Mouse (Mus musculus) right cerebral cortex, postnatal 14 days (tissue): ENCODE data around the gene Pecam1.
"Not testable (repeated sequence)": the region's sequence is repeated elsewhere in the genome, so short reads cannot be mapped to it uniquely, and the experiment has no call there.

Experiments used
- DNase-seq: peaks from one replicate; pipeline ENCODE4 v3.0.0; 2022

The Pecam1 gene

DNA sequence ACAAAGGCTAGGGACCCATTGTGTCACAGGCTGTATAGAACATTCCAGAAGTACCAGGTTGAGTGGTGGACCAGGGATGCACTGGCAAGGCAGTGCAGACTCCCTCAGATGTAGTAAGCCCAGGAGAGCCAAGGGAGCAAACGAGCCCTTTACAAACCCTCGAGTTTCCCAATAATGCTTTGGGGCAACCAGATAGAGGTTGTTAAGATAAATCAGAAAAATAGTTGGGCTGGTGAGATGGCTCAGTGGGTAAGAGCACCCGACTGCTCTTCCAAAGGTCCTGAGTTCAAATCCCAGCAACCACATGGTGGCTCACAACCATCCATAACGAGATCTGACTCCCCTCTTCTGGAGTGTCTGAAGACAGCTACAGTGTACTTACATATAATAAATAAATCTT is 131.7 kb downstream of the Pecam1 start:
- not testable (repeated sequence) for DNase-seq

DNA sequence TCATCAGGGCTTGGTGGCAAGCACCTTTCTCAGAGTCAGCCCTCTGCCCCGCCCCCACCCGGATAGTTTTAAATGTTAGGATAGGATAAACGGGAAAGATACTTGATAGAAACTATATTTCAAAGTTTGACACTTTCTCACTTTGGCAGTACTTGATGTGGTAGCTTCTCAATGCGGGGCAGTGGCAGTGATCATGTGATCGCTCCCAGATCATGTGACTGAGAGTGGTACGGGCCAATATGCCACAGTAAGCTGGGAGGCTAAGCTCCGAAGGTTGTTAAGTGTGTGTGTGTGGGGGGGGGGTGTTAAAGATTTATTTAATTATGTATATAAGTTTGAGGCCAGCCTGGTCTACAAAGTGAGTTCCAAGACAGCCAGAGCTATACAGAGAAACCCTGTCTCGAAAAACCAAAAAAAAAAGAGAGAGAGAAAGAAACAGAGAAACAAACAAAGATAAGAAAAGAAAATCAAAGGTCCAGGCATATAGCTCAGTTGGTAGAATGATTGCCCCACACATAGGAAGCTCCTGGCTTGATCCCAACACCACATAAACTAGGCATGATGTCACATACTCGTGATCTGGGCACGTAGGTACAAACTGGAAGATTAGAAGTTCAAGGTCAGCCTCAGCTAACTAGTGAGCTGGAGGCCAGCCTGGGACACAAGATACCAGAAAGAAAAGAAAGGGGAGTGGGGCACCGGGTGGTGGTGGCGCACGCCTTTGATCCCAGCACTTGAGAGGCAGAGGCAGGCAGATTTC is 132.4 kb downstream of the Pecam1 start:
- no peak for DNase-seq

DNA sequence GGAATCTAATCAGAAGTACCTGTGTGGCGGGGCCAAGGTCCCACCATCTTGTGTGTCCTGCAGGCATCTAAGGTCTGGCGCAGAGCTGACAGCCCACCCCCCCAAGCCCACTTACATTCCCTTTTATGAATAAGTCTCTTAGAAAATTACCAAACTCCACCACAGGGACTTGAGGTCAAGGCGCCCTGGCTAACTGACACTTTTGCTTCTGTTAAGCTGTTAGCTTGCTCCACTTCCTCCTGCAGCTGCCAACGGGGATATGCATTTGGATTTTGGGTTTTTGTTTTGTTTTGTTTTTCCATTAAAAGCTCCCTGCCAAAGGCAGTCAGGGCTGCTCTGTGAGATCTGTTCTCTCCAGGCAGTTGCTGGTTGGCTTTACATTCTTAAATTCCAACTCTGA is 134.9 kb downstream of the Pecam1 start:
- no peak for DNase-seq

DNA sequence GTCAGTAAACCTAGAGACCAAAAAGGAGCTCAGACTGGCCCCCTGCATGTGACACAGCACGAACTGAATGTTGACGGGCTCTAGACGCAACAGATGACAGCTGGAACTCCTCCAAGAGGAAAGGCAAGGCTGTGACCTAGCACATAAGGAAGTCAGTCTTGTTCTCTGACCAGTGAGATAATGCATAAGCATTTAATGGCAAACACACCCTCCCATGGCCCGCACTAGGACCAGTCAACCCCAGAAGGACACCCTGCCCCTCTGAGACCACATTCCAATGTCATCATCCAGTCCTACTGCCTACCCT is 136.1 kb downstream of the Pecam1 start:
- no peak for DNase-seq

DNA sequence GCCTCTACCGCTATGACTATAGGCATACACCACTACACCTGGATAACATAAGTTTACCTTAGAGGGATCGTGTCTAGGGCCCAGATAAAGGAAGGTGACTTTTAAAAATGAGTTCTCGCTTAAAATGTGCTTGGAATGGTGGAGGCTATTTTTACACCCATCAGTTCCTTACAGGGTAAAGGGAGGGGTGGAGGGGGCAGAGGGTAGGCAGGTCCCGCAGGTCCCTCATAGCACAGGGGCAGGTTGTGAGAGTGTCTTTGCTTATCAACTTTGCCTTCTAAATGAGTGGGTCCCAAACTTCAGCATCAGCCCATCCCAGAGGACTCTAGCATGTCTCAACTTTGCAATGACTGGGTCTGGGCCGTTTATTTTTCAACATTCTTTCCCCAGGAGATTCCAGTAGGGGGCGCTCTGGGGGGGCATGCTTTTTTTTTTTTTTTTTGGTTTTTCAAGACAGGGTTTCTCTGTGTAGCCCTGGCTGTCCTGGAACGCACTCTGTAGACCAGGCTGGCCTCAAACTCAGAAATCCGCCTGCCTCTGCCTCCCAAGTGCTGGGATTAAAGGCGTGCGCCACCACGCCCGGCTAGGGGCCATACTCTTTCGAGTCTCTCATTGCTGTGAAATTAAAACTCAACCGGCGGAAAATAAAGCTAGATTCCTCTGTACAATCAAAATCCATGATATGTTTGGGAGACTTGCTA is 136.6 kb downstream of the Pecam1 start:
- no peak for DNase-seq

DNA sequence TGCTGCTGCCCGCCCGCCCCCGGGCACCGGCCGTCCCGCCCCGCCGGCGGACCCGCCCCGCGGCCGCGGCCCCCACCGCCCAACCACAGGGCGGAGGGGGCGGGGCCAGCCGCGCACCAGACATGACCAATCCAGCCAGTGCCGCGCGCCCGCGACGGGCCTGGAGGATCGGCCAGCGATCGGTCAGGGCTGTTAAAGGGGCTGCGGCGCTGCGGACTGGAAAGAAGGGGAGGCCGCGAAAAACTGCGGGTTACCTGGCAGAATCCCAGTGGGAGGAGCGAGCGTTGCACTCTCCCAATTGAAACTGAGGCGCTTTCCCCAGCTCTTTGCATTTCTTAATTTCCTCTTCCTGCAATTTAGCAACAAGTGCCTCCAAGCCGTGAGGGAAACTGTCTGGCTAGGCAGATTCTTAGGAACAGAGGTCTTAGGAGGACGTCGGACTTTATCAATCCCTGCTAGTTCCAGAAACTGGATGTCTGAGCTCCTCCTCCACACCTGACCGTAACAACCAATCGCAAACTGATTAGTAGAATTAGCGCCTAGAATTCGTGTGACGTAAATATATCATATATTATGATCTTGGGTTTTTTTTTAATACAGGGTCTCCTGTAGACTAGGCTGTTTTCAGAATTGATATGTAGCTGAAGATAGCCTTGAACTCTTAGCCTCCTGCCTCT is 137.3 kb downstream of the Pecam1 start, which contains the start of gene Tex2:
TSS of gene Tex2 (minus strand) at position 463 of the 677 bp plus-strand sequence.
- peak; percentile 98 for DNase-seq

DNA sequence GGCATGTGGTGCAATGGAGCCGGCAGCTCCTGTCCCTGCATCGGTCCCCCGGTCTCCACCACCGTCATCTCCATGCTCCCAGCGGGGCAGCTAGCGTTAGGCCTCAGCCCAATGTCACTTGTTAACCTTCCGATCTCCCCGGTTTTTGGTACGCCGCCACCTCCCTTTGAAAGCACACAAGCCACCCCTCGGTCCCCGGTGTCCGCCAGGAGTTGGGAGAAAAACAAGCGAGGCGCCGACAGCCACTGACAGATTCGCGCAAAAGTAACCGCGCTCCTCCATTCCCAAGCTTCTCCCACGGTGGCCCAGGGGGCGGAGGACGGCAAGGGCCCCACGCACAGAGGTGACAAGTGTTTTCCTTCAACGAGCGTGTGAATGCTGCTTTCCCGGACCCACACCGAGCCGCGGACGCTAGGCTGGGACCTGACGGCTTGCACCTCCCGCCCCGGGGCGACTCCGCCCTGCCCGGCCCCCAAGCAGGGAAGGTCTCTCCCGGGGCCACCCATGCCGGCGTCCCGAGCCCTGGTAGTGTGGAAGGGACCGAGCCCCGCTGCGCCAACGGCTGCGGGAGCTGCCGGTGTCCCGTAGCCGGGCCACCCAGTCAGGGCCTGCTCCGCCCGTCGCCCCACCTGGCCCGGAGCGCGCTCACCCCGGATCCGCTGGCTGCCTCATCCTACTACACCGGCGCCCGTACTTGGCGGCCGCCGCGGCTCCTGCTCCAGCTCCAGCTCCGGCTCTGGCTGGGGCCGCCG is 138.0 kb downstream of the Pecam1 start:
- DNase-seq: peak; percentile 38

DNA sequence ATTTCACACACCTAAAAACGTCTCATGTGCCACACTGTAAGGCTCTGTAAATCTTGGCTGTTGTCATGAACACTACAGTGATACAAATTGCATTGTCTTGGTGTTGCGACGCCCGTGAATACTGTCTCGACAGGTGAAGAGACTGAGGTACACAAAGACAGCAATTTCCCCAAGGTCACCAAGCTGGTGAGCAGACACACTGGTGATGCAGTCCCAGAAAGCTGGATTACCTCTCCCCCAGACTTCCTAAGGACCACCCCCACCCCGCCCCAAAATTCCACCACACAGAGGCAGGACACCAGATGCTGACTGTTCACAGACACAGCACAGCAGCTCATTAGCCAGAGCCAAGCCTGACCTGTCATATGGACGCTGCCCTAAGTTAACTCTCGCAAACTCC is 140.7 kb downstream of the Pecam1 start:
- DNase-seq: no peak

DNA sequence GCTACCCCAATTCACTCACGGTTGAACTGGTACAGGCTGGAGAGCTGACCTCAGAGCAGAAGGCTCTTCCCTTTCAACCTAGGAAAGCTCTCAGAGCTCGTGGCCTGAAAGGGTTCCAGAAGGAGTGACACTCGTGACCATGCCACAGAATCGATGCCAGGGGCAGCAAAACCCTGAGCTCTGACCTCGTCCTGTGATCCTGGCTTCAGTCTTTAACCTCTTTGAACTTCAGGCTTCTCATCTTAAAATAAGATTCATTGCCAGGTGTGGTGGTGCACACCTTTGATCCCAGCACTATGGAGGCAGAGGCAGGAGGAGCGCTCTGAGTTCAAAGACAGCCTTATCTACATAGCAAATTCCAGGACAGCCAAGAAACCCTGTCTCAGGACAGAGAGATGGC is 143.1 kb downstream of the Pecam1 start:
- DNase-seq: no peak

DNA sequence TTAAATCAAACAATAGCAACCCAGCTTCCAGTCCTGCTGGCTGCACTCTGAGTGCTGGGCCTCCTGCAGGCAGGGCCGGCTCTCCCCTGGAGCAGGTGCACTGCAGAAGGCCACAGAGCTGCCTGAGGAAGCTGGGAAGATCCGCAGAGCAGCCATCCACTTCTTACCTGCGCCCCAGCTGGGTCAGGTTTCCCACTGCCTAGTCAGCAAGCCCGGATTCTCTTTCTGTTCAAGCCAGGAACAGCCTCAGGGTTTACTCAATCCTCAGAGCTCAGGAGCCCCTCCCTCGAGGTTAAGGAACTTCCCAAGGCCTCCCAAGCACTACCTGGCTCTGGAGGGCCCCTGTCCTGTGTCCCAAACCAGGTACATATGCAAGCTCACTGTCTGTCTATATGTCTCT is 144.4 kb downstream of the Pecam1 start:
- no peak for DNase-seq
